Mouse (Mus musculus): ENCODE results near the gene Sez6. TPM values are rescaled to one million over a fixed set of nuclear protein-coding genes. Genes with fewer than 3 reads are reported as not detected.

Sez6 gene
- polyA plus RNA-seq, 1 experiment, result 0.41 TPM

- TF ChIP-seq CTCF (IDR thresholded peaks at IDR 0.05; ENCODE audit: extremely low read depth, insufficient read length, insufficient replicate concordance, low read depth, low read length), result peak; percentile 20; the same call in 1 of the 2 replicates
- TF ChIP-seq POLR2A (IDR thresholded peaks at IDR 0.05; ENCODE audit: low read depth, low read length), result no peak
- Histone ChIP-seq H3K4me3 (ENCODE audit: low read depth, low read length) (no peak overlapping the region), H3K27me3 (ENCODE audit: control insufficient read depth, insufficient read depth, low read length) (no peaks in the 10 kb centered on the region), H3K36me3 (ENCODE audit: control insufficient read depth, insufficient read depth, low read length) (no peaks in the 10 kb centered on the region), H3K27ac (ENCODE audit: insufficient read depth, low read depth, low read length) (no peak overlapping the region), H3K4me1 (ENCODE audit: control insufficient read depth, insufficient read depth, insufficient read length, low read length) (no peaks in the 10 kb centered on the region)
- WGBS, result 2% methylated on average over 4 of the region's 4 CpGs
Measured at GRCm38 (mm10) chr11:77967114-77967513, 36.5 kb downstream of the Sez6 start.

GRCm38 (mm10) chr11:77968786-77969185, 38.2 kb downstream of the Sez6 start:
- Histone ChIP-seq H3K4me1 (ENCODE audit: control insufficient read depth, insufficient read depth, insufficient read length, low read length) (no peaks in the 10 kb centered on the region), H3K36me3 (ENCODE audit: control insufficient read depth, insufficient read depth, low read length) (no peaks in the 10 kb centered on the region), H3K27me3 (ENCODE audit: control insufficient read depth, insufficient read depth, low read length) (0 out of 2 replicates have a peak, but pooled peaks cover 4% of the 10 kb centered on the region), H3K27ac (ENCODE audit: insufficient read depth, low read depth, low read length) (no peak overlapping the region), H3K4me3 (ENCODE audit: low read depth, low read length) (no peak overlapping the region)
- WGBS, result 48% methylated on average over 4 of the region's 4 CpGs
- TF ChIP-seq POLR2A (IDR thresholded peaks at IDR 0.05; ENCODE audit: low read depth, low read length), result no peak
- TF ChIP-seq CTCF (IDR thresholded peaks at IDR 0.05; ENCODE audit: extremely low read depth, insufficient read length, insufficient replicate concordance, low read depth, low read length), result no peak

GRCm38 (mm10) chr11:77970718-77971117, 40.1 kb downstream of the Sez6 start:
- Histone ChIP-seq H3K4me1 (ENCODE audit: control insufficient read depth, insufficient read depth, insufficient read length, low read length) (no peaks in the 10 kb centered on the region), H3K36me3 (ENCODE audit: control insufficient read depth, insufficient read depth, low read length) (no peaks in the 10 kb centered on the region), H3K27ac (ENCODE audit: insufficient read depth, low read depth, low read length) (no peak overlapping the region), H3K4me3 (ENCODE audit: low read depth, low read length) (no peak overlapping the region), H3K27me3 (ENCODE audit: control insufficient read depth, insufficient read depth, low read length) (0 out of 2 replicates have a peak, but pooled peaks cover 4% of the 10 kb centered on the region)
- TF ChIP-seq CTCF (IDR thresholded peaks at IDR 0.05; ENCODE audit: extremely low read depth, insufficient read length, insufficient replicate concordance, low read depth, low read length), result no peak
- no peak for TF ChIP-seq POLR2A (IDR thresholded peaks at IDR 0.05; ENCODE audit: low read depth, low read length)
- 77% methylated on average over 6 of the region's 6 CpGs for WGBS

GRCm38 (mm10) chr11:77973520-77973919, 42.9 kb downstream of the Sez6 start:
- no peak overlapping the region for H3K4me3 ChIP-seq (ENCODE audit: low read depth, low read length)
- H3K36me3 ChIP-seq (ENCODE audit: control insufficient read depth, insufficient read depth, low read length), result no peaks in the 10 kb centered on the region
- H3K27me3 ChIP-seq (ENCODE audit: control insufficient read depth, insufficient read depth, low read length), result 0 out of 2 replicates have a peak, but pooled peaks cover 4% of the 10 kb centered on the region
- H3K4me1 ChIP-seq (ENCODE audit: control insufficient read depth, insufficient read depth, insufficient read length, low read length), result no peaks in the 10 kb centered on the region
- 80% methylated on average over 7 of the region's 7 CpGs for WGBS
- TF ChIP-seq CTCF (IDR thresholded peaks at IDR 0.05; ENCODE audit: extremely low read depth, insufficient read length, insufficient replicate concordance, low read depth, low read length) (no peak), POLR2A (IDR thresholded peaks at IDR 0.05; ENCODE audit: low read depth, low read length) (no peak)
- no peak overlapping the region for H3K27ac ChIP-seq (ENCODE audit: insufficient read depth, low read depth, low read length)

GRCm38 (mm10) chr11:77974325-77974724, 43.7 kb downstream of the Sez6 start:
- WGBS, result 40% methylated on average over 15 of the region's 15 CpGs
- Histone ChIP-seq H3K27me3 (ENCODE audit: control insufficient read depth, insufficient read depth, low read length) (0 out of 2 replicates have a peak, but pooled peaks cover 4% of the 10 kb centered on the region), H3K4me1 (ENCODE audit: control insufficient read depth, insufficient read depth, insufficient read length, low read length) (no peaks in the 10 kb centered on the region), H3K27ac (ENCODE audit: insufficient read depth, low read depth, low read length) (no peak overlapping the region), H3K36me3 (ENCODE audit: control insufficient read depth, insufficient read depth, low read length) (no peaks in the 10 kb centered on the region), H3K4me3 (ENCODE audit: low read depth, low read length) (no peak overlapping the region)
- no peak for TF ChIP-seq CTCF (IDR thresholded peaks at IDR 0.05; ENCODE audit: extremely low read depth, insufficient read length, insufficient replicate concordance, low read depth, low read length)
- TF ChIP-seq POLR2A (IDR thresholded peaks at IDR 0.05; ENCODE audit: low read depth, low read length), result no peak

- Histone ChIP-seq H3K27me3 (ENCODE audit: control insufficient read depth, insufficient read depth, low read length) (0 out of 2 replicates have a peak, but pooled peaks cover 4% of the 10 kb centered on the region), H3K36me3 (ENCODE audit: control insufficient read depth, insufficient read depth, low read length) (no peaks in the 10 kb centered on the region), H3K4me3 (ENCODE audit: low read depth, low read length) (no peak overlapping the region), H3K27ac (ENCODE audit: insufficient read depth, low read depth, low read length) (no peak overlapping the region), H3K4me1 (ENCODE audit: control insufficient read depth, insufficient read depth, insufficient read length, low read length) (no peaks in the 10 kb centered on the region)
- TF ChIP-seq CTCF (IDR thresholded peaks at IDR 0.05; ENCODE audit: extremely low read depth, insufficient read length, insufficient replicate concordance, low read depth, low read length) (no peak), POLR2A (IDR thresholded peaks at IDR 0.05; ENCODE audit: low read depth, low read length) (no peak)
- 17% methylated on average over 4 of the region's 4 CpGs for WGBS
Measured at GRCm38 (mm10) chr11:77975873-77976272, 45.3 kb downstream of the Sez6 start.

- no peak overlapping the region for H3K4me3 ChIP-seq (ENCODE audit: low read depth, low read length)
- no peaks in the 10 kb centered on the region for H3K4me1 ChIP-seq (ENCODE audit: control insufficient read depth, insufficient read depth, insufficient read length, low read length)
- H3K36me3 ChIP-seq (ENCODE audit: control insufficient read depth, insufficient read depth, low read length), result no peaks in the 10 kb centered on the region
- H3K27ac ChIP-seq (ENCODE audit: insufficient read depth, low read depth, low read length), result no peak overlapping the region
- TF ChIP-seq CTCF (IDR thresholded peaks at IDR 0.05; ENCODE audit: extremely low read depth, insufficient read length, insufficient replicate concordance, low read depth, low read length) (no peak), POLR2A (IDR thresholded peaks at IDR 0.05; ENCODE audit: low read depth, low read length) (no peak)
- no peaks in the 10 kb centered on the region for H3K27me3 ChIP-seq (ENCODE audit: control insufficient read depth, insufficient read depth, low read length)
- 73% methylated on average over 6 of the region's 6 CpGs for WGBS
Measured at GRCm38 (mm10) chr11:77978161-77978560, 47.6 kb downstream of the Sez6 start.

Data from small intestine, adult 2 months (tissue).